Mouse (Mus musculus) hindlimb bud, embryonic 11.5 days (tissue): ENCODE measurements around the gene Sept4.

ENCODE experiments used
- DNase-seq: peaks from one replicate; pipeline ENCODE4 v3.0.0-alpha.2; 2012; ENCODE audit warnings: low read depth, low spot score; ENCODE audit errors: extremely low spot score

Gene Sept4

DNA sequence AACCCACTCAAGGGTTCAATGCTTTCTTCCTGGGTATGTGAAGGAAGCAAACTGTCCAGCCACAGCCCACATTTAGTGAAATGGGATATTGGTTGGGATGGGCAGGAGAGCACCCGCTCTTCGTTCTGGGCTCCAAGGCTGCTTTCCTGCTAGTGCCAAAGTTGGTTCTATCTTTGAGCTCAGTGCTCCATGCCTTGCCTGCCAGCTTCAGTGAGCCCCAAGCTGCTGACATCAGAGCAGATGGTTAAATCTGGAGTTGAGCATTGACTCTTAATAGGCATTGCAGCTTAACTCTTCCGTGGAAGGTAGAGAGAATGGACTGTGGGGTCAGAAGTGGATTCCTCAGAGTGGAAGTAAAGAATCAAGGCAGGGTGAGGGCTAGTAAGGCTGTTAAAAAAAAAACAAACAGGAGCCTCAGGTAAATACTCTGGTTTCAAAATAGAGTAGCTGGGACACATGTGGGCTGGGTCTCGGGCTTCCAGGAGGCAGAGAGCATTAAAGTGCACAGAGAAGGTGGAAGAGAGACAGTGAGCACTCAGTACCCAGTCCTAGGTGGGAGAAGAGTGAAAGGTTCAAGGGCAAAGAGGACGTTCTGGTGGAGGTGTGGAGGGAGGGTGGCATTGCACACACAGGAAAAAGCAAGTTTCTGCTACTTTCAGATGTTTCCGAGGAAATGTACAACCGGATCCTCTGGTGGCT lies at the start of gene Sept4:
Sept4 (plus strand) TSS at position 649 of the 699 bp plus-strand sequence.
- DNase-seq, result no peak

DNA sequence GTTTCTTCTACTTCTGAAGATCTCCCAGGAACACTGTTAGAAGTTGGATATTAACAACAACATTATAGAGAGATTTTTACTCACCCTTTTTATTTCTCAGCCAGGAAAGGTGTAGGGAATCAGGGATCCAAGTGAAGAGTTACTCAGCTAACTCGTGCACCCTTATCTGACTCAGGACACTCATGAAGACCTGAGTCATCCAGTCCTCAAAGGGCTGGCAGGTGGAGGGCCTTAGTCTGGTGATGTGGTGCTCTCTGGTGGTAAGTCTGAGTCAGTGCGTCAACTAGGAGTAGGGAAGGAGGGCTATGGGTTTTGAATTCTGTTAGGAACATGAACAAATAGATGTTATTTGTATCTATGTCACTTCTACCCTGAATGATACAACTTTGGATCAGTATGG lies 49.4 kb upstream of the Sept4 start:
- no peak for DNase-seq

DNA sequence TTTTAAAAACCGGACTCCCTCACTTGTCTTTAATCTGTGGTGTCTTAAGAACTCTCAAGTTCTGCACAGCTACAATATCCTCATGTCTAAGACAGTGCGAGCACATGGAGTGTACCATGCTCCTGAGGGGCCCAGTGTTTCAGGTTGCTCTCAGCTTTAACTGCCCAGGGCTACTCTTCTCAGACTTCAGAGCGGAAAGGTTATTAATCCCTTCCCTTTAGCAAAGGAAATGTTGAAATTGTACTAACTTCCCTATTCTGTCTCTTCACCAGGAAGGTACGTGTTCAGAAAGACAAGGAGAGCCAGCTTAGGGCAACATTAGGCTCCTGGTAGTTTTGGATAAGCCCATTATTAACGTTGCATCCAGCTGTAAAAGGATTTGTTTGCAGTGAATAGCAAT lies 45.2 kb upstream of the Sept4 start:
- no peak for DNase-seq

- DNase-seq, result no peak
Observed at GRCm38 (mm10) chr11:87523967-87524366, 44.7 kb upstream of the Sept4 start.

DNA sequence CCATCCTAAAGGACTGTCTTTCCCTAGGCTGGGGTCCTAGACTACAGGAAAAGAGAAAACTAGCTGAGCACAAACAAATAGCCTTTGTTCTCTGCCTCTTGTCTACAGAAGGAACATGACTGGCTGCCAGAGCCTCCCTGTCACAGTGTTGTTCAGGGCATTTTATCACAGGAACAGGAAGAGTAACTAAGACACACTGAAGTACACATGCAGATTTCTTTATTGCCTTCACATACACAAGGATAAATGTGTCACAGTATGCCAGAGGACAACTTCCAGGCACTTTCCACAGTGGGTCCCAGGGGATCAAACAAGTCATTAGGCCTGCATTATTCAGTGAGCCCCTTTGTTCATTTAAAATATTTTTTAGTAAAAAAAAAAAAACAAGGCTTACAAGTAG lies 43.9 kb upstream of the Sept4 start:
- no peak for DNase-seq

DNA sequence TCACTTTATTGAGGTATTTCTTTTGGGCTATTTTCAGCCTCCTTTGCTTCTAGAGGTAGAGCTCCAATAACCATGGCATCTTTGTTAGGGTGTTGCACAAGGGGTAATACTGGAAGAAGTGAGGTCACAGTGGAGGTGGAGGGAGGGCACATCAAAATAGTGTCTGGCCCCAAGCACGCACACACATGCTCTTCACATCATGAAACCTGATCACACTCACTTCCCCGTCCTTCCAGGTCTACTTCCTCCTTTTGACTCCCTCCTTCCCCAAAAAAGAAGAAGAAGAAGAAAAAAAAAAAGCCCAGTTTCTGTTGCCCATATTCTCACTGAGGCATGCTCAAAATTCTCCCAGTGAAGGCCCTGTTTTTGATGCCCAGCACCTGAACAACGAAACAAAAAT lies 41.3 kb upstream of the Sept4 start:
- no peak for DNase-seq

GRCm38 (mm10) chr11:87527990-87528389 lies 40.7 kb upstream of the Sept4 start:
- no peak for DNase-seq

DNA sequence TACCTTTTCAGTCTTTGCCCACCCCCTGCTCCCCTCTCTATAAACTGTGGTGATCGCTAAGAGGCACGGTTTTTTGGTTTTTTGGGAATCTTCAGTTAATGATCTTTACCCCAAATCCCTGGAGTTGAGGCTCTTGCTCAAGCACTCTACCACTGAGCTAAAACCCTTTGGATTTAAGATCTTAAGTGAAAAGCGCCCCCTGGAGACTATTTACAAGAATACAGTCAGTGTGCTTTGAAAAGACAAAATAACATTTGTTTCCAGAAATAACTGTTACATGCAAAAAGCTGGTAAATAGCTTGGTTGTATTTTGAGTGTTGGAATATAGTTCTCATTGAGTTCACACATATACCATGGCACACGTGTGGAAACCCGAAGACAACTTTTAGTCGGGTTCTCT lies 37.0 kb upstream of the Sept4 start:
- no peak for DNase-seq

DNA sequence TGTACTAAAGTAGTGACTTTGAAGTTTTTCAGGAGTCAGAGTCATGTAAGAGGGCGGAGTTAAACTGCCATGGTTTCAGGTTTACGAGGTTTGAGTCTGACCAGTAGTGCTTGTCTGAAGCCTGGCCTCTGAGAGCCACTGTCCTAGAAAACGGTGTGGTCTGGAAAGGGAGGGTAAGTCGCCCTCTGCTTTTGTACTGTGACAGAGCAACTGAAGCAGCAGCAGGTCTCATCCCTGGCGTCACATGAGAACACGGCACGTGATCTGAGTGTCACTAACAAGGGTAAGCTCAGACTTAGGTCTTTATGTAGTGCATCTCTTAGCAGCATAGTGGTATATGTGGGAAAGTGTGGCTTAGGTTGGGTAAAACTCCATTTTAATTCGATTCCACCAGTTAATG lies 26.4 kb upstream of the Sept4 start:
- DNase-seq, result no peak

DNA sequence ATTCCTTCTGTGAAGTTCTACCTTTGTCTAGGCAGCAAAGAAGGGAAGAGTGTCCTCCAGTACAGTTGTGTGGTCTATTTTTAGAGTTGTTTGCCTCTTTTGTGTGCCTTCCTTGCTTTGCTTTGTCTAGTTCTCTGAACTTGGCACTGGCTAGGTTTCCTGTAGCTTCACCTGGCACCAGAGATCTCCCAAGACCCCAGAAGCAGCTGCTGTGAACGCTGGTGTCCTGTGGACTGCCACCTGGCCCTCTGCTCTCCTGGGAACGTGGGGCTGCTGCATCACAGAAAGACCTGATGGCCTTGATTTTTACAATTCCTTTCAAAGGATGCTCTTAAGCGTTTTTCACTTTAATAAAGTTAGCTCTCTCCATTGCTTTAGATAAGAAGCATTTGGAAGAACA lies 25.8 kb upstream of the Sept4 start:
- no peak for DNase-seq

DNA sequence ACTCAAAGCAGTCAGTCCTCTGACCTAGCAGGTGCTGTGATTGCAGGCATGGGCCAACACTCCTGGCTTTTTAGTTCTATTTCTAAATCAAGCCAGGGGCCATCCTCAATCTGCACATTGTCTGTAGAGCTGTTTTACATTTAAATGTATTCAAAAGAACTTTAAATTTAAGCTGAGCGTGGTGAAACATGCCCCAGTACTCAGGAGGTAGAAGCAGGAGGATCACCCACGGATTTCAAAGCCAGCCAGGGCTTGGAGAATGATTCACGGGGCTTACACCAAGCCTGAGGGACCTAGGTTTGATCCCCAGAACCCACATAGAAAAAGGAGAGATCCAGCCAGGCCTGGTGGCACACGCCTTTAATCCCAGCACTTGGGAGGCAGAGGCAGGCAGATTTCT lies 15.4 kb upstream of the Sept4 start:
- DNase-seq, result no peak

- no peak for DNase-seq
Observed at GRCm38 (mm10) chr11:87554386-87554785, 14.3 kb upstream of the Sept4 start.

DNA sequence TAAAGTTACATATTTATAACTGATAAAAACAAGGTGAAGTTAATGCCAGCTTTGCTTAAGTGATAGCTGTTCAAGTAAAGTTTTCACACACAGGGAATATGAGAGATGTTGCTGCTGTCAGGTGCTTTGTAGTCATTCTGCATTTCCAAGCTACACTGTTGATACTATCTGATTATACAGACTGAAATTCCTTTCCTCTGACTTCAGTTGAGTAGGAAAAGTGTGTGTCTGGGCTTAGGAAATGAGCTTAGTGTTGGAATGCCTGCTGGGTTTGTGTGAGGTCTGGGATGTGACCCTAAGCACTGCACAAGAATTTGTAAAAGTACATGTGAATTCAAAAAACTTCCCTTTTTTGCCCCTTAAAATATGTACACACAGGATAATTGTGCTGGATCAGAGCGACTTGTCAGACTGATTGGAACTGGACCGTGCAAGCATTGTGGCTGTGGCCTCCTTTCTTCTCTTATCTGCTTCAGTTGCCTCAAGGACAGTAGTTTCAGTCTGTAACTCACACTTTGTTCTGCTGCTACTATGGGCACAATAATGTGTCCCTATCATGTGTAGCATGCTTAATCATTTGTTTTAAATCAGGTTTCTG lies 13.5 kb upstream of the Sept4 start:
- no peak for DNase-seq

DNA sequence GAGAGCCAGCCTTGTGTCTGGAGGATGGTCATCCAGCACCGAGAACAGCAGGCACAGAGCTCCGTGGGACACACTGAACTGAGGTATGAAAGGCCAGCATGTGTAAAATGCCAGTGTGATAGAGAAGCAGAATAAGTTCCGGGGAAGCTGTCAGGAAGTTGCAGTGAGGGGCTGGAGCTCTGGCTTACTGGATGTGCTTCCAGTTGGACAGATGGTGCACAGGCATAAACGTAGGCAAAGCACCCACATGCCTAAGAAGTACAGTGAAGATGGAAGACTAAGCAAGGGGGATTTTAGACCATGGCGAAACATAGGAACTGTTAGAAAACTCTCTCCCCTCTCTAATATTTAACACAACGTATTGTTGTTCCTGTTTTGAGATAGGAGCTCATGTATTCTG lies 7.5 kb upstream of the Sept4 start:
- DNase-seq, result no peak

DNA sequence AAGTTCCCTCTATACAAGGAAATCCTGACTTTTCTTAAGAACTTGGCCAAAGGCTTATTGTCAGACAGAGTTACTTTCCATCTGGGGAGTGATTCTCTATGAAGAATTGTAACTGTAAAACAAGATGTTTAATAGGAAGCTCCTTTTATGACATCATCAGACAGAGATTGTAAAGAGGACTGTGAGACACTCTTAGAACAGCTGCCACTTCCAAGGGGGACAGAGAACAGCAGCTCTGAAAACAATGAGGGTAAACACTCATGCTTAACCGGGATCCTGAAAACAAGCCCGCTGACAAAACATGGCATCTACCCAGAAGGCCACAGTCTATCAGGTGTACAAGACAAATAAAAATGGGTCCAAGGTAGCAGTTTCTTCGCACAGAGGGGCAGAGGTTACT lies 2.2 kb upstream of the Sept4 start, which contains the start of gene Gm11492:
Gm11492 (plus strand) TSS at position 153 of the 400 bp plus-strand sequence.
- DNase-seq, result no peak

DNA sequence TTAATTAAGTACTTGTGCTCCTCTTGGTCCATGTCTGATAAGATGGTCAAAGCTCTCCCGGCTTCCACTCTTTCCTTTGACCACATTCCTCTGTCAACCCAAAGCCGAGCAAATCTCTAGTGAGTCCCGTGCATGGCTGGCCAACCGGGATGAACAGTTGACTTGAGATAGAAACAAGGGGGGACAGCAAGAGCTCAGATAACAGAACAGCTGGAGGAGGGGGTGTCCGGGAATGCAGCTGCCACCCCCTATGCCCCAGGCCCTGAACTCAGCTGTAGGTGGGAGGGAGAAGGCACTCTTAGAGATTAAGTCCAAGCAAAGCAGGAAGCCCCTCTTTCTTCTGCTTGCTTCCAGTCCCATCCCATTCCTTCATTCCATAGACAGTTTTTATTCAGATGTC lies 2.0 kb downstream of the Sept4 start:
- DNase-seq, result no peak

GRCm38 (mm10) chr11:87571361-87571950 lies 2.8 kb downstream of the Sept4 start:
- DNase-seq, result no peak

- DNase-seq, result no peak
Observed at GRCm38 (mm10) chr11:87573751-87574150, 5.0 kb downstream of the Sept4 start.

DNA sequence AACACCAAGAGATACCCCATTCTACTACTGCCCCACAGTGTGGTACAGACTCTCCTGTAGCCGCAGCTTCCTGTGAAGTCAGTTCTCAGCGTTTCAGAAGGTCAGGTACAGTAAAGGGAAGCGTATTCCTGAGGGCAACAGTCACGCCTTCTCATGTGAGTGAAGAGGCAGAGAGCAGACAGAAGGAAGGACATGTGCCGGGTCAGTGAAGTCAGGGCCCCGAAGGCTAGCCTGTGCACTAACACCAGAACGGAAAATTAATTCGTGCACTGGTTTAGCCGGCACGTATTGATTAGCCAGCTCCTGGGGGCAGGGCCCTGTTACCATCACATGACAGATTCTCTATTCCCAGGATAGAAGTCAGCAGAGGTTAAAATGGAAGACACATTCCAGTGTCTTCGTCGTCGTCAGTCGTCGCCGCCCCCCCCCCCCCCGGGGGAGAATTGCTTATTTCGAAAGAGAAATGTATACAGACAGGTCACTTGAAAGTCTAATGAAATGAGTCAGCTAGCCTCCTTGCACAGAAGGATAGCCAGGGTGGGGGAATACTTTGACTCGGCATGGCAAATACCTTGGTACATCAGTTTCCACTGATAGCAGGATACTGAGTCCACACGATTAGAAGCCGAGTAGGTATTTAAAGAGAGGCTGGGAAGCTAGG lies 5.9 kb downstream of the Sept4 start:
- no peak for DNase-seq

GRCm38 (mm10) chr11:87577601-87578248 lies 9.0 kb downstream of the Sept4 start:
- DNase-seq, result no peak

- no peak for DNase-seq
Observed at GRCm38 (mm10) chr11:87578249-87578962, 9.7 kb downstream of the Sept4 start.
